ENCODE assay signal across 23 mouse cellular contexts in the genomic region with DNA sequence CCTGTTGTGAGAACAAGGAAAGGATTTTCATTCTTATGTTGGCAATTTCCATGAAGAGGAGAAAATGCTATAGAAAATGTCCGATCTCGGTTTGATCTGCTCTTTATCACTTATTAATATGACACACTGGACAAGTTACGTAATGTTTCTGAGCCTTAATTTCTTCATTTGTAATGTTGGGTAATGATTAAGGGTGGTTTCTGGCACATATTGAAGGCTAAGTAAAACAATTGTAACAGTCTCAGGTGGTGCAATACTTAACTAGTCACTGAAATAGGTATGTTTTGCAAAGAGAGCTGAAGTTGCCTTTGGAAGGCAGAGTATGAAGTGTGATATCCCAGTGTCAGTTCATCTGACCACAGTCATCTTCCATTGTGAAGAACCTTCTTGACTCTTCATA.
"Had no signal": no experiment of that assay in that cellular context is flagged by ENCODE, and none has a peak within 500 bp of the region (broad histone marks: within the 10 kb centered on the region; RNA-seq: fewer than 3 reads in every experiment).

No protein-coding gene starts in this region.

- H3K4me3 ChIP-seq: kidney, embryonic 15.5 days; limb, embryonic 12.5 days; limb, embryonic 15.5 days; lung, embryonic 15.5 days; midbrain, embryonic 12.5 days; midbrain, embryonic 15.5 days; neural tube, embryonic 12.5 days; neural tube, embryonic 15.5 days had no signal

- H3K9ac ChIP-seq: kidney, embryonic 15.5 days; limb, embryonic 12.5 days; limb, embryonic 15.5 days; liver, embryonic 14.5 days; lung, embryonic 15.5 days; midbrain, embryonic 12.5 days; midbrain, embryonic 15.5 days; neural tube, embryonic 12.5 days; neural tube, embryonic 15.5 days had no signal

- H3K27ac ChIP-seq: kidney, embryonic 15.5 days; limb, embryonic 12.5 days; limb, embryonic 15.5 days; liver, embryonic 14.5 days; lung, embryonic 15.5 days; midbrain, embryonic 12.5 days; midbrain, embryonic 15.5 days; neural tube, embryonic 12.5 days; neural tube, embryonic 15.5 days; stomach, postnatal 0 days had no signal

- H3K4me1 ChIP-seq: kidney, embryonic 15.5 days; limb, embryonic 12.5 days; limb, embryonic 15.5 days; lung, embryonic 15.5 days; midbrain, embryonic 12.5 days; midbrain, embryonic 15.5 days; neural tube, embryonic 12.5 days; neural tube, embryonic 15.5 days had no signal

- DNase-seq: kidney, adult 11 months; kidney, postnatal 10 days; kidney, postnatal 36 days; left cerebral cortex, postnatal 4 days; lung, adult 18-20 months; lung, postnatal 10 days; lung, postnatal 4 days; right cerebral cortex, adult 18-20 months; right cerebral cortex, postnatal 14 days; right cerebral cortex, postnatal 4 days; thymus, adult 2 months; thymus, postnatal 14 days; thymus, postnatal 4 days had no signal

- H3K27me3 ChIP-seq: kidney, embryonic 15.5 days; limb, embryonic 12.5 days; limb, embryonic 15.5 days; lung, embryonic 15.5 days; midbrain, embryonic 12.5 days; midbrain, embryonic 15.5 days; neural tube, embryonic 12.5 days; neural tube, embryonic 15.5 days had no signal

- ATAC-seq: midbrain, embryonic 15.5 days had no signal

- H3K36me3 ChIP-seq: kidney, embryonic 15.5 days; limb, embryonic 12.5 days; limb, embryonic 15.5 days; lung, embryonic 15.5 days; midbrain, embryonic 12.5 days; midbrain, embryonic 15.5 days; neural tube, embryonic 12.5 days; neural tube, embryonic 15.5 days had no signal

- H3K4me2 ChIP-seq: kidney, embryonic 15.5 days; limb, embryonic 12.5 days; limb, embryonic 15.5 days; lung, embryonic 15.5 days; midbrain, embryonic 12.5 days; midbrain, embryonic 15.5 days; neural tube, embryonic 12.5 days; neural tube, embryonic 15.5 days had no signal

- H3K9me3 ChIP-seq: kidney, embryonic 15.5 days; limb, embryonic 12.5 days; limb, embryonic 15.5 days; lung, embryonic 15.5 days; midbrain, embryonic 12.5 days; midbrain, embryonic 15.5 days; neural tube, embryonic 12.5 days; neural tube, embryonic 15.5 days had no signal
